32 mouse cellular contexts compared by ENCODE assay signal in genomic region chr4:56661816-56662215, GRCm38 (mm10).
"Had no signal": no experiment of that assay in that cellular context is flagged by ENCODE, and none has a peak within 500 bp of the region (broad histone marks: within the 10 kb centered on the region; RNA-seq: fewer than 3 reads in every experiment).

No protein-coding gene starts in this region.

- H3K36me3 ChIP-seq: limb, embryonic 10.5 days; limb, embryonic 12.5 days; limb, embryonic 13.5 days; limb, embryonic 15.5 days; liver, embryonic 12.5 days; liver, embryonic 13.5 days; liver, embryonic 15.5 days; lung, embryonic 15.5 days; midbrain, embryonic 10.5 days; midbrain, embryonic 12.5 days; midbrain, embryonic 13.5 days; midbrain, embryonic 15.5 days; neural tube, embryonic 12.5 days; neural tube, embryonic 13.5 days had no signal

- H3K4me2 ChIP-seq: limb, embryonic 12.5 days; limb, embryonic 13.5 days; limb, embryonic 15.5 days; liver, embryonic 11.5 days; liver, embryonic 12.5 days; liver, embryonic 13.5 days; liver, embryonic 15.5 days; lung, embryonic 14.5 days; lung, embryonic 15.5 days; midbrain, embryonic 11.5 days; midbrain, embryonic 12.5 days; midbrain, embryonic 13.5 days; midbrain, embryonic 15.5 days; neural tube, embryonic 12.5 days; neural tube, embryonic 13.5 days had no signal

- H3K27ac ChIP-seq: limb, embryonic 10.5 days; limb, embryonic 12.5 days; limb, embryonic 13.5 days; limb, embryonic 15.5 days; liver, embryonic 12.5 days; liver, embryonic 13.5 days; liver, embryonic 14.5 days; liver, embryonic 15.5 days; lung, embryonic 15.5 days; macrophage; midbrain, embryonic 10.5 days; midbrain, embryonic 12.5 days; midbrain, embryonic 13.5 days; midbrain, embryonic 15.5 days; neural tube, embryonic 12.5 days; neural tube, embryonic 13.5 days had no signal

- H3K27me3 ChIP-seq: limb, embryonic 12.5 days; limb, embryonic 13.5 days; limb, embryonic 15.5 days; liver, embryonic 12.5 days; liver, embryonic 13.5 days; liver, embryonic 15.5 days; lung, embryonic 15.5 days; megakaryocyte, embryonic 14.5 days; midbrain, embryonic 12.5 days; midbrain, embryonic 13.5 days; midbrain, embryonic 15.5 days; neural tube, embryonic 12.5 days; neural tube, embryonic 13.5 days had no signal

- H3K9me3 ChIP-seq: limb, embryonic 10.5 days; limb, embryonic 12.5 days; limb, embryonic 13.5 days; limb, embryonic 15.5 days; liver, embryonic 12.5 days; liver, embryonic 13.5 days; liver, embryonic 15.5 days; lung, embryonic 15.5 days; midbrain, embryonic 10.5 days; midbrain, embryonic 12.5 days; midbrain, embryonic 13.5 days; midbrain, embryonic 15.5 days; neural tube, embryonic 12.5 days; neural tube, embryonic 13.5 days had no signal

- ATAC-seq: liver, embryonic 12.5 days; liver, postnatal 0 days; lung, postnatal 0 days; midbrain, embryonic 13.5 days; midbrain, embryonic 15.5 days; midbrain, embryonic 16.5 days had no signal

- H3K4me3 ChIP-seq: limb, embryonic 10.5 days; limb, embryonic 12.5 days; limb, embryonic 13.5 days; limb, embryonic 15.5 days; liver, embryonic 12.5 days; liver, embryonic 13.5 days; liver, embryonic 15.5 days; lung, embryonic 15.5 days; megakaryocyte, embryonic 14.5 days; midbrain, embryonic 10.5 days; midbrain, embryonic 12.5 days; midbrain, embryonic 13.5 days; midbrain, embryonic 15.5 days; myocyte; neural tube, embryonic 12.5 days; neural tube, embryonic 13.5 days had no signal

- DNase-seq: left cerebral cortex, postnatal 4 days; liver; liver, embryonic 13.5 days; liver, postnatal 0 days; lung, adult 18-20 months; lung, adult 2 months; lung, embryonic 14.5 days; lung, postnatal 10 days; lung, postnatal 36 days; lung, postnatal 4 days; midbrain, embryonic 14.5 days had no signal

- H3K4me1 ChIP-seq: liver, embryonic 12.5 days; liver, embryonic 13.5 days; liver, embryonic 15.5 days; lung, embryonic 15.5 days; megakaryocyte, embryonic 14.5 days; midbrain, embryonic 10.5 days; midbrain, embryonic 12.5 days; midbrain, embryonic 13.5 days; midbrain, embryonic 15.5 days; neural tube, embryonic 12.5 days; neural tube, embryonic 13.5 days had no signal

- H3K9ac ChIP-seq: limb, embryonic 12.5 days; limb, embryonic 13.5 days; limb, embryonic 15.5 days; liver, embryonic 12.5 days; liver, embryonic 13.5 days; liver, embryonic 14.5 days; liver, embryonic 15.5 days; liver, postnatal 0 days; lung, embryonic 14.5 days; lung, embryonic 15.5 days; midbrain, embryonic 12.5 days; midbrain, embryonic 13.5 days; midbrain, embryonic 15.5 days; neural tube, embryonic 12.5 days; neural tube, embryonic 13.5 days had no signal
